Mouse (Mus musculus) ES-E14 (cell line): Measurements from ENCODE around the gene Tulp1. TPM values are rescaled to one million over a fixed set of nuclear protein-coding genes. Genes with fewer than 3 reads are reported as not detected.

Source experiments
- DNase-seq: peaks from one replicate; pipeline ENCODE4 v3.0.0-alpha.2; 2013; ENCODE audit warnings: low read depth, low spot score
- H3K27ac ChIP-seq: 2 replicates; pipeline ENCODE4 v1.5.1; 2012; ENCODE audit warnings: low read depth, mild to moderate bottlenecking, low read length, moderate library complexity, mixed read lengths; ENCODE audit not compliant: poor library complexity, insufficient read depth, severe bottlenecking
- H3K36me3 ChIP-seq: 2 replicates; pipeline ENCODE4 v1.6.1; 2012; ENCODE audit warnings: mild to moderate bottlenecking, low read length, moderate library complexity, mixed read lengths; ENCODE audit not compliant: control insufficient read depth, poor library complexity, insufficient read depth, severe bottlenecking
- H3K4me1 ChIP-seq, 2 experiments: fragments of 150-350 bp in 1 of 2; sonication (generic) in 1 of 2; 2 replicates each; pipeline ENCODE4 v1.6.1; 2012; ENCODE audit warnings: low read length in 2 of 2, mild to moderate bottlenecking in 1 of 2, mixed read lengths in 1 of 2; ENCODE audit not compliant: control insufficient read depth in 2 of 2, insufficient read depth in 2 of 2, poor library complexity in 1 of 2
- H3K4me3 ChIP-seq, 2 experiments: fragments of 150-350 bp in 1 of 2; sonication (generic) in 1 of 2; 2 replicates each; pipeline ENCODE4 v1.5.1; 2012; ENCODE audit warnings: low read length in 2 of 2, low read depth in 1 of 2, mild to moderate bottlenecking in 1 of 2, mixed read lengths in 1 of 2; ENCODE audit not compliant: insufficient read depth in 1 of 2, poor library complexity in 1 of 2, severe bottlenecking in 1 of 2
- H3K9ac ChIP-seq: 2 replicates; pipeline ENCODE4 v1.6.1; 2012; ENCODE audit warnings: low read depth, mild to moderate bottlenecking, low read length, mixed read lengths; ENCODE audit not compliant: poor library complexity, insufficient read depth, severe bottlenecking
- H3K9me3 ChIP-seq: fragments of 150-350 bp; sonication (generic); 2 replicates; pipeline ENCODE4 v1.6.1; 2012; ENCODE audit warnings: low read depth, mild to moderate bottlenecking, low read length; ENCODE audit not compliant: control insufficient read depth, insufficient read depth
- CHD2 ChIP-seq: IDR thresholded peaks from 2 replicates; pipeline ENCODE4 v1.6.1; 2014; ENCODE audit warnings: mild to moderate bottlenecking, low read depth, low read length, inconsistent platforms
- HCFC1 ChIP-seq: IDR thresholded peaks from 2 replicates; pipeline ENCODE4 v1.6.1; 2012; ENCODE audit warnings: low read length, inconsistent platforms, borderline replicate concordance; ENCODE audit not compliant: insufficient read depth
- MAFK ChIP-seq: IDR thresholded peaks from 2 replicates; pipeline ENCODE4 v1.6.1; 2014; ENCODE audit warnings: mild to moderate bottlenecking, low read depth, low read length, inconsistent platforms; ENCODE audit not compliant: insufficient read depth
- ZC3H11A ChIP-seq: IDR thresholded peaks from 2 replicates; pipeline ENCODE4 v1.6.1; 2012; ENCODE audit warnings: low read depth, mild to moderate bottlenecking, inconsistent platforms, low read length, borderline replicate concordance
- ZNF384 ChIP-seq: IDR thresholded peaks from 2 replicates; pipeline ENCODE4 v1.6.1; 2012; ENCODE audit warnings: low read depth, low read length, inconsistent platforms
- in situ Hi-C, 2 experiments: fragments of 600-800 bp; cut with MboI; formaldehyde crosslinking; loops; one replicate each; pipeline ENCODE4 v1.15.1; 2025; ENCODE audit warnings: low sequenced_read_pairs in 2 of 2, inconsistent platforms in 1 of 2; ENCODE audit not compliant: unreplicated experiment in 2 of 2
- total RNA-seq: library from RNA; depleted of rRNA; stranded (reverse); fragments of 300-350 nt; gene quantifications from 2 replicates; pipeline ENCODE4 v1.2.3, GENCODE M21; 2012

Tulp1 gene
- total RNA-seq, 1 experiment = 3.7 TPM

- no peaks in the 10 kb centered on the region for H3K9me3 ChIP-seq
- 0 out of 4 replicates have a peak overlapping the region, but pooled peaks of 1 of the 2 experiments have one; percentile 16 for H3K4me3 ChIP-seq
- H3K9ac ChIP-seq = no peak overlapping the region
- no peak for DNase-seq
- TF ChIP-seq MAFK (no peak), CHD2 (no peak), HCFC1 (no peak), ZNF384 (no peak), ZC3H11A (no peak)
- peaks cover 3 to 54% of the 10 kb centered on the region in 2 experiments; a peak in 2 of 4 replicates for H3K4me1 ChIP-seq
- H3K27ac ChIP-seq = no peak overlapping the region
- in situ Hi-C loops = no loop called here
- H3K36me3 ChIP-seq = no peaks in the 10 kb centered on the region
These were observed 19.1 kb downstream of the Tulp1 start for GRCm38 (mm10) chr17:28345882-28346281.

- Histone ChIP-seq H3K4me3 (peak overlapping the region in 1 of 2 experiments; percentile 16; a peak in 1 of 4 replicates), H3K4me1 (peaks cover 3 to 58% of the 10 kb centered on the region in 2 experiments; a peak in 2 of 4 replicates), H3K27ac (0 out of 2 replicates have a peak overlapping the region, but pooled peaks have one; percentile 23), H3K9me3 (no peaks in the 10 kb centered on the region), H3K36me3 (no peaks in the 10 kb centered on the region), H3K9ac (peak overlapping the region; percentile 21; the same call in 1 of the 2 replicates)
- DNase-seq = no peak
- TF ChIP-seq ZC3H11A = no peak
- in situ Hi-C loops = no loop called here
These were observed 19.7 kb downstream of the Tulp1 start for GRCm38 (mm10) chr17:28345271-28345721.

- Histone ChIP-seq H3K36me3 (no peaks in the 10 kb centered on the region), H3K9me3 (no peaks in the 10 kb centered on the region), H3K27ac (0 out of 2 replicates have a peak overlapping the region, but pooled peaks have one; percentile 23), H3K4me3 (no peak overlapping the region; a peak in 1 of 4 replicates), H3K4me1 (peaks cover 3 to 58% of the 10 kb centered on the region in 2 experiments; a peak in 2 of 4 replicates), H3K9ac (peak overlapping the region; percentile 4; the same call in 1 of the 2 replicates)
- in situ Hi-C loops = no loop called here
- TF ChIP-seq ZC3H11A = no peak
- no peak for TF ChIP-seq CHD2
- no peak for TF ChIP-seq MAFK
- TF ChIP-seq HCFC1 = no peak
- no peak for TF ChIP-seq ZNF384
- DNase-seq = no peak
These were observed 20.4 kb downstream of the Tulp1 start for GRCm38 (mm10) chr17:28344670-28345069.

GRCm38 (mm10) chr17:28344050-28344607, 20.9 kb downstream of the Tulp1 start:
- Histone ChIP-seq H3K36me3 (no peaks in the 10 kb centered on the region), H3K4me3 (no peak overlapping the region), H3K4me1 (peaks cover 3 to 56% of the 10 kb centered on the region in 2 experiments; a peak in 2 of 4 replicates), H3K27ac (no peak overlapping the region), H3K9me3 (no peaks in the 10 kb centered on the region), H3K9ac (no peak overlapping the region)
- in situ Hi-C loops = no loop called here
- no peak for TF ChIP-seq ZC3H11A
- DNase-seq = no peak

GRCm38 (mm10) chr17:28341091-28341490, 23.9 kb downstream of the Tulp1 start:
- H3K9me3 ChIP-seq = no peaks in the 10 kb centered on the region
- peaks cover 3 to 39% of the 10 kb centered on the region in 2 experiments; a peak in 2 of 4 replicates for H3K4me1 ChIP-seq
- H3K36me3 ChIP-seq = no peaks in the 10 kb centered on the region; the same call in 1 of the 2 replicates
- in situ Hi-C loops = no loop called here
- TF ChIP-seq ZNF384 (no peak), CHD2 (no peak), MAFK (no peak), HCFC1 (no peak), ZC3H11A (no peak)
- peak overlapping the region; percentile 37; the same call in 1 of the 2 replicates for H3K9ac ChIP-seq
- DNase-seq = no peak
- H3K4me3 ChIP-seq = peak overlapping the region; percentile 18 to 44; a peak in 2 of 4 replicates
- H3K27ac ChIP-seq = peak overlapping the region; percentile 30; the same call in 1 of the 2 replicates
